26 mouse cellular contexts compared by ENCODE assay signal in the genomic region with DNA sequence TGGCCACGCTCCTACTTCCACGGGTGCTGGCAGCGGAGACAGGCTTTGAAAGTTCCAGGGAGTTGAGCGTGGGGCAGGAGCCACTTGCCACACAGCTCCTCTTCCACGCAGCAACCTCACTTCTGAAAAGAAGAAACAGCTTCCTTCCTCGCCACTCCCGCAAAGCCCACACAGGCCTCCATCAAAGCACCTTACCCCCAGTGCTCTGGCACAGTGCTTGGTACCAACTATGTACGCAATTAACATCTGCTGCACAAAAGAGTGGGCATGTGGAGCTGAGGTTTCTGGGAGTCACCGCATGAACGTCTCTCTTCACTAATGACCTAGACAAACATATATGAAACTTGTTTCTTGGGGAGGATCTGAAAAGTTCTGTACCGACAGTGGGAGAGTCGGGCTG. TPM values are rescaled to one million over a fixed set of nuclear protein-coding genes. Genes with fewer than 3 reads are reported as not detected.
A peak's percentile ranks its signal among the peaks of the same experiment; 100 is the strongest.
DNase-seq lines count a peak whose midpoint lies in the region; ATAC-seq lines count a peak whose summit lies in the region.
"Had no signal": no experiment of that assay in that cellular context is flagged by ENCODE, and none has a peak within 500 bp of the region (broad histone marks: within the 10 kb centered on the region; RNA-seq: fewer than 3 reads in every experiment).

No protein-coding gene starts in this region.

- no peak overlapping the region for H3K4me2 ChIP-seq in heart, embryonic 11.5 days
- no peak overlapping the region for H3K4me2 ChIP-seq in kidney, embryonic 16.5 days (replicated peaks; ENCODE audit: low read depth, low read length)
- H3K4me2 ChIP-seq in kidney, embryonic 14.5 days (replicated peaks; ENCODE audit: low read depth, low read length): no peak overlapping the region
- H3K4me2 ChIP-seq: hindbrain, embryonic 12.5 days; intestine, embryonic 15.5 days; limb, embryonic 12.5 days; liver, embryonic 11.5 days; midbrain, embryonic 12.5 days; neural tube, embryonic 12.5 days had no signal

- no peak overlapping the region for H3K9ac ChIP-seq in heart, embryonic 11.5 days (ENCODE audit: low read depth, low read length)
- H3K9ac ChIP-seq in kidney, embryonic 16.5 days (replicated peaks; ENCODE audit: low read length): no peak overlapping the region
- no peak overlapping the region for H3K9ac ChIP-seq in kidney, embryonic 14.5 days (ENCODE audit: low read depth, low read length)
- H3K9ac ChIP-seq: hindbrain, embryonic 12.5 days; intestine, embryonic 15.5 days; limb, embryonic 12.5 days; midbrain, embryonic 12.5 days; neural tube, embryonic 12.5 days had no signal

- no peaks in the 10 kb centered on the region for H3K9me3 ChIP-seq in heart, embryonic 11.5 days (replicated peaks; ENCODE audit: control insufficient read depth, low read length)
- no peaks in the 10 kb centered on the region for H3K9me3 ChIP-seq in kidney, embryonic 16.5 days (ENCODE audit: low read length)
- H3K9me3 ChIP-seq in kidney, embryonic 14.5 days (ENCODE audit: control insufficient read depth, low read length): no peaks in the 10 kb centered on the region
- H3K9me3 ChIP-seq: hindbrain, embryonic 12.5 days; intestine, embryonic 15.5 days; limb, embryonic 12.5 days; megakaryocyte, embryonic 14.5 days; midbrain, embryonic 12.5 days; neural tube, embryonic 12.5 days had no signal

- intact Hi-C loops in heart, postnatal 14 days (cut with DNase I): no loop called here

- DNase-seq in frontal cortex, postnatal 10 days (ENCODE audit: low spot score in 2 of 2): no peak
- no peak for DNase-seq in heart, postnatal 14 days
- DNase-seq in brain, adult 2 months (ENCODE audit: low read depth, low spot score): peak; percentile 60
- DNase-seq: adrenal gland, adult 8-10 months; cerebellum, adult 11 months; cerebellum, adult 9-10 months; cerebellum, postnatal 36 days; gastrocnemius, postnatal 14 days; kidney, adult 9 months; kidney, postnatal 4 days; lung, postnatal 4 days; thymus, postnatal 4 days had no signal

- H3K4me3 ChIP-seq in heart, embryonic 11.5 days (ENCODE audit: low read depth, low read length): no peak overlapping the region
- H3K4me3 ChIP-seq in kidney, embryonic 16.5 days (ENCODE audit: low read length): no peak overlapping the region
- no peak overlapping the region for H3K4me3 ChIP-seq in kidney, embryonic 14.5 days (ENCODE audit: low read length)
- H3K4me3 ChIP-seq: hindbrain, embryonic 12.5 days; intestine, embryonic 15.5 days; limb, embryonic 12.5 days; megakaryocyte, embryonic 14.5 days; midbrain, embryonic 12.5 days; myocyte; neural tube, embryonic 12.5 days had no signal

- H3K36me3 ChIP-seq in heart, embryonic 11.5 days (ENCODE audit: control insufficient read depth, insufficient read depth, low read length): no peaks in the 10 kb centered on the region
- H3K36me3 ChIP-seq in kidney, embryonic 16.5 days (ENCODE audit: insufficient read depth, low read length): no peaks in the 10 kb centered on the region
- H3K36me3 ChIP-seq in kidney, embryonic 14.5 days (ENCODE audit: control insufficient read depth, insufficient read depth, low read length): no peaks in the 10 kb centered on the region
- H3K36me3 ChIP-seq: G1E; hindbrain, embryonic 12.5 days; intestine, embryonic 15.5 days; limb, embryonic 12.5 days; midbrain, embryonic 12.5 days; neural tube, embryonic 12.5 days had no signal

- 86% methylated on average over 12 of the region's 12 CpGs for WGBS in heart, embryonic 11.5 days (ENCODE audit: insufficient replicate concordance)
- WGBS in kidney, embryonic 16.5 days: 82% methylated on average over 12 of the region's 12 CpGs
- 83% methylated on average over 12 of the region's 12 CpGs for WGBS in kidney, embryonic 14.5 days

- H3K27ac ChIP-seq in heart, embryonic 11.5 days (ENCODE audit: low read depth, low read length): 0 out of 2 replicates have a peak overlapping the region, but pooled peaks have one; percentile 12
- H3K27ac ChIP-seq in kidney, embryonic 16.5 days (ENCODE audit: low read length): 0 out of 2 replicates have a peak overlapping the region, but pooled peaks have one; percentile 23
- no peak overlapping the region for H3K27ac ChIP-seq in kidney, embryonic 14.5 days (ENCODE audit: low read depth, low read length)
- H3K27ac ChIP-seq: hindbrain, embryonic 12.5 days; intestine, embryonic 15.5 days; limb, embryonic 12.5 days; midbrain, embryonic 12.5 days; neural tube, embryonic 12.5 days had no signal

- peak; percentile 15; the same call in 1 of the 2 replicates for ATAC-seq in frontal cortex, adult (ENCODE audit: low TSS enrichment)
- ATAC-seq in heart, embryonic 11.5 days (replicated peaks; ENCODE audit: insufficient number of reproducible peaks, low FRiP score, low TSS enrichment): no peak
- ATAC-seq in kidney, embryonic 16.5 days (ENCODE audit: low FRiP score, low TSS enrichment): no peak
- ATAC-seq in kidney, embryonic 14.5 days (ENCODE audit: low FRiP score, low TSS enrichment): no peak
- ATAC-seq: forebrain, embryonic 14.5 days; intestine, embryonic 15.5 days had no signal

- H3K27me3 ChIP-seq in heart, embryonic 11.5 days (ENCODE audit: control insufficient read depth, insufficient read depth, low read length): no peaks in the 10 kb centered on the region
- no peaks in the 10 kb centered on the region for H3K27me3 ChIP-seq in kidney, embryonic 16.5 days (ENCODE audit: insufficient read depth, low read length)
- H3K27me3 ChIP-seq in kidney, embryonic 14.5 days (ENCODE audit: control insufficient read depth, insufficient read depth, low read length): no peaks in the 10 kb centered on the region
- H3K27me3 ChIP-seq: hindbrain, embryonic 12.5 days; intestine, embryonic 15.5 days; limb, embryonic 12.5 days; midbrain, embryonic 12.5 days; neural tube, embryonic 12.5 days had no signal

- H3K4me1 ChIP-seq in heart, embryonic 11.5 days (ENCODE audit: control insufficient read depth, insufficient read depth, low read length): peaks cover 62% of the 10 kb centered on the region
- H3K4me1 ChIP-seq in kidney, embryonic 16.5 days (ENCODE audit: insufficient read depth, low read length): peaks cover 78% of the 10 kb centered on the region
- H3K4me1 ChIP-seq in kidney, embryonic 14.5 days (ENCODE audit: control insufficient read depth, insufficient read depth, low read length): peaks cover 47% of the 10 kb centered on the region
- H3K4me1 ChIP-seq: megakaryocyte, embryonic 14.5 days had no signal

RNA-seq across cellular contexts. Expression of gene Apbb2, which starts 8.3 kb away (rescaled TPM):
- 25.9 and 28.0 TPM in 2 replicates for polyA plus RNA-seq in heart, embryonic 11.5 days (2014; fragmentation: Nextera tagmentation; extraction: Ambion mirVana)
- total RNA-seq in heart, postnatal 14 days (2021): 10 to 100 TPM; 48.0 to 55.1 TPM
- 62.4 and 71.5 TPM in 2 replicates for polyA plus RNA-seq in kidney, embryonic 16.5 days (2015; fragmentation: Nextera tagmentation; extraction: Ambion mirVana)
- 39.3 and 55.9 TPM in 2 replicates for polyA plus RNA-seq in kidney, embryonic 14.5 days (2014; fragmentation: Nextera tagmentation; extraction: Ambion mirVana)
- polyA plus RNA-seq: G1E had no signal
